Mouse (Mus musculus) lung, adult 2 months (tissue): Measurements from ENCODE around the gene Gnb4.

Source experiments
- CTCF ChIP-seq: fragments of 200-500 bp; IDR thresholded peaks from 2 replicates; pipeline ENCODE4 v1.5.1; 2011; ENCODE audit warnings: mild to moderate bottlenecking, low read length, control low read depth; ENCODE audit not compliant: insufficient read depth
- POLR2A ChIP-seq: fragments of 200-500 bp; IDR thresholded peaks from 2 replicates; pipeline ENCODE4 v1.6.1; 2011; ENCODE audit warnings: low read depth, mild to moderate bottlenecking, control low read depth, low read length, borderline replicate concordance; ENCODE audit errors: extremely low read depth

GRCm38 (mm10) chr3:32537556-32537955, 78.8 kb downstream of the Gnb4 start:
- TF ChIP-seq CTCF (no peak), POLR2A (no peak)
